Comparison of ENCODE assay signal across 20 mouse cellular contexts in genomic region chr12:102626841-102627240, GRCm38 (mm10).
DNase-seq lines count a peak whose midpoint lies in the region; TF ChIP-seq lines count a peak whose summit lies in the region.
"Had no signal": no experiment of that assay in that cellular context is flagged by ENCODE, and none has a peak within 500 bp of the region (broad histone marks: within the 10 kb centered on the region; RNA-seq: fewer than 3 reads in every experiment).

No protein-coding gene starts in this region.

- H3K27me3 ChIP-seq in embryonic facial prominence, embryonic 10.5 days (replicated peaks; ENCODE audit: low read depth, poor library complexity, severe bottlenecking) = no peaks in the 10 kb centered on the region
- H3K27me3 ChIP-seq: liver, embryonic 12.5 days; midbrain, embryonic 13.5 days had no signal

- H3K27ac ChIP-seq in layer of hippocampus, adult 2 months = peak overlapping the region; percentile 53
- peak overlapping the region; percentile 65 for H3K27ac ChIP-seq in embryonic facial prominence, embryonic 10.5 days (replicated peaks)
- H3K27ac ChIP-seq: heart, embryonic 10.5 days; liver, embryonic 12.5 days; macrophage; midbrain, embryonic 13.5 days had no signal

- no peak overlapping the region for H3K4me3 ChIP-seq in layer of hippocampus, adult 2 months
- H3K4me3 ChIP-seq in embryonic facial prominence, embryonic 10.5 days = no peak overlapping the region
- H3K4me3 ChIP-seq: erythroblast, embryonic 14.5 days; heart, embryonic 10.5 days; liver, embryonic 12.5 days; midbrain, embryonic 13.5 days had no signal

- peaks cover 30% of the 10 kb centered on the region for H3K4me1 ChIP-seq in embryonic facial prominence, embryonic 10.5 days

- 43% methylated on average over 7 of the region's 7 CpGs for WGBS in embryonic facial prominence, embryonic 10.5 days

- TF ChIP-seq CTCF in layer of hippocampus, adult 2 months (conservative IDR thresholded peaks at IDR 0.05) = no peak

- no peaks in the 10 kb centered on the region for H3K36me3 ChIP-seq in embryonic facial prominence, embryonic 10.5 days (replicated peaks)
- H3K36me3 ChIP-seq: heart, embryonic 10.5 days; liver, embryonic 12.5 days; midbrain, embryonic 13.5 days had no signal

- DNase-seq in embryo, embryonic 10 days (ENCODE audit: low spot score) = peak; percentile 29
- DNase-seq in embryo, embryonic 9.5 days (ENCODE audit: extremely low spot score) = no peak
- DNase-seq in layer of hippocampus, adult 2 months (ENCODE audit: low spot score in 2 of 2) = no peak
- DNase-seq in layer of hippocampus, adult 8-10 months (ENCODE audit: low spot score in 2 of 2) = no peak
- DNase-seq in 3134 (ENCODE audit: extremely low read depth, insufficient read length, low spot score) = peak; percentile 26
- peak; percentile 33 for DNase-seq in embryonic facial prominence, embryonic 10.5 days (ENCODE audit: low spot score)
- no peak for DNase-seq in gastrocnemius, adult 8-10 months (ENCODE audit: low spot score in 2 of 2)
- DNase-seq in lung, postnatal 25 days (ENCODE audit: low spot score) = no peak
- DNase-seq: adrenal gland, postnatal 25 days; cerebellum, adult 9-10 months; gastrocnemius, postnatal 14 days; heart, postnatal 10 days; kidney, adult 11 months; kidney, postnatal 25 days; lung, embryonic 14.5 days had no signal

- H3K9me3 ChIP-seq in embryonic facial prominence, embryonic 10.5 days = no peaks in the 10 kb centered on the region
- H3K9me3 ChIP-seq: heart, embryonic 10.5 days; liver, embryonic 12.5 days; midbrain, embryonic 13.5 days had no signal

Comparison
In these comparisons a context has a peak if more than half of its experiments do, and no peak if none do; other contexts are left out.
1. DNase-seq: peak in embryo, embryonic 10 days (single experiment), 3134 (single experiment) and embryonic facial prominence, embryonic 10.5 days (single experiment); none in embryo, embryonic 9.5 days (single experiment), layer of hippocampus, adult 2 months (0 of 2), layer of hippocampus, adult 8-10 months (0 of 2), gastrocnemius, adult 8-10 months (0 of 2) and lung, postnatal 25 days (single experiment).